Mouse (Mus musculus) intestine, embryonic 16.5 days (tissue): Measurements from ENCODE around the gene Mycbpap. TPM values are rescaled to one million over a fixed set of nuclear protein-coding genes. Genes with fewer than 3 reads are reported as not detected.

Experiments
- ATAC-seq: fragments of 200-750 bp; cut with Nextera tagmentation; 2 replicates; pipeline ENCODE4 v1.8.0; 2017; ENCODE audit warnings: moderate TSS enrichment, moderate library complexity
- H3K27ac ChIP-seq: fragments of 300-500 bp; sonication (generic); 2 replicates; pipeline ENCODE4 v1.5.1; 2014; ENCODE audit warnings: mild to moderate bottlenecking, low read length
- H3K27me3 ChIP-seq: fragments of 300-500 bp; sonication (generic); replicated peaks from 2 replicates; pipeline ENCODE4 v1.6.1; 2014; ENCODE audit warnings: low read length, control low read depth, mixed read lengths; ENCODE audit not compliant: control insufficient read depth, insufficient read depth
- H3K36me3 ChIP-seq: fragments of 300-500 bp; sonication (generic); 2 replicates; pipeline ENCODE4 v1.6.1; 2014; ENCODE audit warnings: low read length, control low read depth; ENCODE audit not compliant: control insufficient read depth, insufficient read depth
- H3K4me1 ChIP-seq: fragments of 300-500 bp; sonication (generic); 2 replicates; pipeline ENCODE4 v1.6.1; 2014; ENCODE audit warnings: low read length, control low read depth, mixed read lengths; ENCODE audit not compliant: control insufficient read depth, insufficient read depth
- H3K4me2 ChIP-seq: fragments of 300-500 bp; sonication (generic); 2 replicates; pipeline ENCODE4 v1.6.1; 2014; ENCODE audit warnings: low read depth, low read length, control low read depth
- H3K4me3 ChIP-seq: fragments of 300-500 bp; sonication (generic); 2 replicates; pipeline ENCODE4 v1.5.1; 2014; ENCODE audit warnings: mild to moderate bottlenecking, low read length
- H3K9ac ChIP-seq: fragments of 300-500 bp; sonication (generic); 2 replicates; pipeline ENCODE4 v1.6.1; 2014; ENCODE audit warnings: low read depth, low read length
- H3K9me3 ChIP-seq: fragments of 300-500 bp; sonication (generic); 2 replicates; pipeline ENCODE4 v1.6.1; 2016; ENCODE audit warnings: low read length, control low read depth; ENCODE audit not compliant: control insufficient read depth
- WGBS: fragments of 180-500 bp; shearing (Covaris S2); extraction: QIAGEN DNeasy Blood & Tissue Kit; methylation state at CpG from one replicate; pipeline ENCODE4 v1.1.7; 2014; 5-methylcytosine and 5-hydroxymethylcytosine counted together
- polyA plus RNA-seq: library from polyadenylated mRNA; unstranded; fragments of >200 nt; fragmentation: Nextera tagmentation; extraction: Ambion mirVana; gene quantifications from 2 replicates; pipeline ENCODE4 v1.2.1, GENCODE M21; 2015

The Mycbpap gene
- polyA plus RNA-seq, 1 experiment from 2014 or later: 3.2 TPM

- Histone ChIP-seq H3K4me2 (no peak overlapping the region), H3K4me1 (no peaks in the 10 kb centered on the region; the same call in 1 of the 2 replicates), H3K27ac (peak overlapping the region; percentile 15; the same call in 1 of the 2 replicates), H3K9me3 (no peaks in the 10 kb centered on the region), H3K27me3 (no peaks in the 10 kb centered on the region), H3K9ac (no peak overlapping the region), H3K36me3 (no peaks in the 10 kb centered on the region), H3K4me3 (no peak overlapping the region)
- 77% methylated on average over 5 of the region's 5 CpGs for WGBS
- ATAC-seq: no peak
These were observed 28.9 kb upstream of the Mycbpap start for GRCm38 (mm10) chr11:94550442-94550744.

DNA sequence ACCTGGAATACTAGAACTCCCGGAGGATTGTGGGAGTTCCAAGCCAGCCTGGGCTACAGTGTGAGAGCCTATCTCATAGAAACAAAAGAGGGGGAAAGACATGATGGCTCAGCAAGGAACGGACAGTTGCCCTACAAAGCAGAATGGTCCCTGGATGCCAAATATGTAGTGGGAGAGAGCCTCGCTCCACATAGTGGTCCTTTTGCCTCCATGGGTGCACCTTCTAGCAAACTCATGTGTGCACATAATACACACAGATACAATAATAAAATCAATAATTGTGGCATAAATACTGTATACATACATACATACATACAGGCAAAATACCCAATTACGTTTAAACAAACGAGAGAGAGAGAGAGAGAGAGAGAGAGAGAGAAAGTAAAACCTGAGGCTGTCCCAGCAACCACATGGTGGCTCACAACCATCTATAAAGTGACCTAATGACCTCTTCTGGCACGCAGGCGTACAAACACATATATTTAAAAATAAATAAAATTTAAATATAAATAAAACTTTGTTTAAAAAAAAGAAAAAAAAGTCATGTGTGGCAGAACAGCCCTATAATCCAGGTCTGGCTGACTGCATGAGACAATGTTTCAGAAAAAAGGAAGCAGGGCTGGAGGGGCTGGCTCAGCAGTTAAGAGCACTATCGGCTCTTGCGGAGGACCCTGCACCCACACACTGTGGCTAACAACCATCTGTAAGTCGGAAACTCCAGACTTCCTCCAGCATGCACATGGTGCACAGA, 28.3 kb upstream of the Mycbpap start:
- Histone ChIP-seq H3K4me1 (no peaks in the 10 kb centered on the region; the same call in 1 of the 2 replicates), H3K9ac (no peak overlapping the region), H3K4me2 (no peak overlapping the region), H3K27me3 (no peaks in the 10 kb centered on the region), H3K4me3 (no peak overlapping the region), H3K36me3 (no peaks in the 10 kb centered on the region), H3K27ac (no peak overlapping the region), H3K9me3 (no peaks in the 10 kb centered on the region)
- 60% methylated on average over 10 of the region's 10 CpGs for WGBS
- ATAC-seq: no peak

GRCm38 (mm10) chr11:94548888-94549690, 27.5 kb upstream of the Mycbpap start, which contains the start of gene Rsad1:
Gene Rsad1 (minus strand): TSS chr11:94549255.
- Histone ChIP-seq H3K27me3 (no peaks in the 10 kb centered on the region), H3K27ac (peak within 1 kb of the TSS; percentile 86), H3K9ac (peak within 1 kb of the TSS; percentile 88), H3K36me3 (no peaks in the 10 kb centered on the region), H3K4me3 (peak within 1 kb of the TSS; percentile 81), H3K9me3 (no peaks in the 10 kb centered on the region), H3K4me1 (no peaks in the 10 kb centered on the region; the same call in 1 of the 2 replicates), H3K4me2 (peak within 1 kb of the TSS; percentile 85)
- 4% methylated on average over 49 of the region's 49 CpGs for WGBS
- peak; percentile 86 for ATAC-seq

DNA sequence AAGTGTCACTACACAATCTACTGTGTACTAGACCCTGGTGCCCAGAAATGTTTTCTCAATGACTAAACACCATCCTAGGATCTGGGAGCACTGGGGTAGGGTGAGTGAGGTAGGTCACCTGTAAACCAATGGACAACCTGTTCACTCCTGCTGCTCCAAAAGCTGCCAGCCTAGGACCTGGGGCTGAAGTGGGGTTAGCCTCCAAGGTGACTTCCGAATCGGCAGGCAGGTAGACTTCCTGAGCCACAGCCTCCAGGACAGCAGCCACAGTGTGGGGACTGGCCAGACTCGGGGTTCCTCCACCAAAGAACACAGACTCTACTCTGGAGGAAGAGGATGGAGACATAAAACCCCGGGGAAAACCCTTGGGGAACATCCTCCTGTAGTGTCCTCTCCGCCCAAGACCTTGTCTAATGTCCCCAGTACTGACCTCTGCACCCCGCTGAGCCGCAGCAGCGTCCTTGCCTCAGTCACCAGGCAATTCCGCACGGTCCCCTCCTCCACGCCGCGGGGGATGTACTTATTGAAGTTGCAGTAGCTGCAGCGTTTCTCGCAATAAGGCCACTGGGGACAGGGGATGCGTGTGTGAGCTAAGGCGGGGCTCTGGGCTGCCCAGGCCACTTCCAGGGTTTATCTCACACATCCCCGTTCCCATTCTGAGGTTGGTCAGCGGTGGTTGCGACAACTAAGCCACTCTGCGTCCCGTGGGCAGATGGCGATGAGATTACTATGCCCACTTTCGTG, 26.7 kb upstream of the Mycbpap start:
- 12% methylated on average over 24 of the region's 24 CpGs for WGBS

DNA sequence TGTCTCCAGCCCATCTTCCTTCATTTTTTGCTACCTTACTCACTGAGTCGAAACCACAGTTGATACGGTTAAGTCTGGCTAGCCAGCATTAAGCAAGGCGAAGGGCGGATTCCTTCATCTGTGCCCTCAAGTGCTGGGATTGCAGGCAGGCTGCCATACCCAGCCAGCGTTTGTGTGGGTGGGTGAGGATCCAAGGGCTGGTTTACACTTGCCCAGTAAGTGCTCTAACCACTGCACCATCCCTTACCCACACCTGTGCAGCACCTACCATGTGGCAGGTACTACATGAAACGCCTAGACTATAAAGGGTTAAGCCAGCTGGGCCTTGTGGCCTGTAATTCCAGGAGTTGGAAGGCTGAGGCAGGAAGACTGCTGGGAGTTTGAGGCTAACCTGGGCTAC, 25.7 kb upstream of the Mycbpap start:
- no peak overlapping the region for H3K9ac ChIP-seq
- WGBS: 92% methylated on average over 6 of the region's 6 CpGs
- no peaks in the 10 kb centered on the region for H3K27me3 ChIP-seq
- no peak for ATAC-seq
- H3K4me3 ChIP-seq: no peak overlapping the region
- H3K4me2 ChIP-seq: no peak overlapping the region
- H3K9me3 ChIP-seq: no peaks in the 10 kb centered on the region
- no peaks in the 10 kb centered on the region for H3K36me3 ChIP-seq
- H3K27ac ChIP-seq: no peak overlapping the region
- H3K4me1 ChIP-seq: no peaks in the 10 kb centered on the region; the same call in 1 of the 2 replicates

More for the DNA sequence above, 26.7 kb upstream of the Mycbpap start:
- H3K9ac ChIP-seq: peak overlapping the region; percentile 88
- H3K27ac ChIP-seq: 0 out of 2 replicates have a peak overlapping the region, but pooled peaks have one; percentile 86
- H3K4me2 ChIP-seq: peak overlapping the region; percentile 85
- no peaks in the 10 kb centered on the region; the same call in 1 of the 2 replicates for H3K4me1 ChIP-seq
- H3K4me3 ChIP-seq: peak overlapping the region; percentile 81
- peak; percentile 38 for ATAC-seq
- H3K36me3 ChIP-seq: no peaks in the 10 kb centered on the region
- no peaks in the 10 kb centered on the region for H3K9me3 ChIP-seq
- no peaks in the 10 kb centered on the region for H3K27me3 ChIP-seq

- Histone ChIP-seq H3K27me3 (no peaks in the 10 kb centered on the region), H3K4me1 (no peaks in the 10 kb centered on the region; the same call in 1 of the 2 replicates), H3K27ac (no peak overlapping the region), H3K9me3 (no peaks in the 10 kb centered on the region), H3K36me3 (no peaks in the 10 kb centered on the region), H3K4me2 (no peak overlapping the region), H3K4me3 (no peak overlapping the region), H3K9ac (no peak overlapping the region)
- 91% methylated on average over 5 of the region's 5 CpGs for WGBS
- ATAC-seq: no peak
These were observed 24.8 kb upstream of the Mycbpap start for GRCm38 (mm10) chr11:94546381-94546780.

DNA sequence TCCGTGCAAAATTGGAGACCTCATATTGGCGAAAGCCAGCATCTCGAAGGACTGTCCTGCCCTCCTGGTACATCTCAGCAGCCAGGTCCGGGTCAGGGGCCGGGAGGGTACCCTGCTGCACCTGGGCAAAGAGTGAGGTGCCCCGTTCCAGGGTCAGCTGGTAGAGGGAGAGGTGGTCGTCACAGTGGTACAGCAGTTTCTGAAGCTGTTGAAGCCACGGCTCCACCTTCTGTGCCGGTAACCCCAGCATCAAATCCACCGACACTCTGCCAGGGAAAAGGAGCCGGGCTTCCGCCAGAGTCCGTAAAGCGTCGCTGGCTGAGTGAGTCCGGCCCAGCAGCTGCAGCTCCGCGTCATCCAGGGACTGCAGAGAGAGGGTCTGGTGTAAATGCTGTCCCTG, 22.9 kb upstream of the Mycbpap start:
- H3K27me3 ChIP-seq: no peaks in the 10 kb centered on the region
- H3K4me3 ChIP-seq: no peak overlapping the region
- no peaks in the 10 kb centered on the region for H3K36me3 ChIP-seq
- 0 out of 2 replicates have a peak overlapping the region, but pooled peaks have one; percentile 13 for H3K4me2 ChIP-seq
- no peaks in the 10 kb centered on the region for H3K9me3 ChIP-seq
- WGBS: 53% methylated on average over 18 of the region's 18 CpGs
- no peak overlapping the region for H3K9ac ChIP-seq
- no peaks in the 10 kb centered on the region for H3K4me1 ChIP-seq
- H3K27ac ChIP-seq: no peak overlapping the region
- ATAC-seq: no peak

DNA sequence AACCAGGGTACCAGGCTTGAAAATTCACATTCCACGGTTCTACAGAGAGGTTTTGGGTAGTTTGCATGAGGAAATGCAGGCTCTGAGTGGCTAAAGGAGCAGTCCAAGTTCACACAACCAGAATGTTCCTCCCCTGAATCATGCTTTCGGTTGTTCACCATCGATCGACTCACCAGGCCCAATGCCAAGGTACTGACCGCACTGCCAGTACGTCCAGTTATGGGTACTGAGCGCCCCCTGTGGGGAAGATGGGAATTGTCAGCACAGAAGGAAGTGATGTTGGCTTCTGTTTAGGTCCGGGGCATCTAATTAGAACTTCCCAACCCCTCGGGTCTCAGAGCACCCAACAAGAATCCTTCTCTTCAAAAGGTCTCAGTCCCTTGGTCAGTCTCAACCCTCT, 22.4 kb upstream of the Mycbpap start:
- Histone ChIP-seq H3K4me2 (0 out of 2 replicates have a peak overlapping the region, but pooled peaks have one; percentile 13), H3K36me3 (no peaks in the 10 kb centered on the region), H3K4me3 (no peak overlapping the region), H3K9me3 (no peaks in the 10 kb centered on the region), H3K9ac (no peak overlapping the region), H3K27me3 (no peaks in the 10 kb centered on the region), H3K4me1 (no peaks in the 10 kb centered on the region), H3K27ac (no peak overlapping the region)
- ATAC-seq: no peak
- WGBS: 38% methylated on average over 9 of the region's 9 CpGs

DNA sequence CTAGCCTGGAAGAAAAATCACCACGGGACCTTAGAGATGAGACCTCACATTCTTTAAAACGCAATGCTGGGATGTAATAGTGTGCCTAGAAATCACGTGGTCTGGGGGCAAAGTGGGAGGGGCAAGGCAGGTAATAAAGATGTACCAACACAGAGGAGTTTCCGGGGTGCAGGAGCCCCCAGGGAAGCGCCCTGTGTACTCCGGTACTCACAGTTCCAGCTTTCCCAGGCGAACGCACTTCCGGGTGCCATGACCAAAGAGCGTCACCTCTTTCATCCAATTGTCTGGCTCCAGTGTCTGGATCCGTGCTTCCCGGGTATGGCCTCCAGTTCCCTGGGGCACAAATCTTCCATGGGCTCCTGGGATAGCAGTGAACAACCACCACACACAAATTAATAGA, 21.8 kb upstream of the Mycbpap start:
- Histone ChIP-seq H3K9me3 (no peaks in the 10 kb centered on the region), H3K9ac (no peak overlapping the region), H3K27me3 (no peaks in the 10 kb centered on the region), H3K36me3 (no peaks in the 10 kb centered on the region), H3K4me2 (no peak overlapping the region), H3K4me1 (no peaks in the 10 kb centered on the region), H3K4me3 (no peak overlapping the region), H3K27ac (no peak overlapping the region)
- ATAC-seq: no peak
- 84% methylated on average over 12 of the region's 12 CpGs for WGBS
